ENCODE assay signal across 14 mouse cellular contexts in genomic region chrX:60898641-60899040, GRCm38 (mm10). TPM values are rescaled to one million over a fixed set of nuclear protein-coding genes. Genes with fewer than 3 reads are reported as not detected.
A peak's percentile ranks its signal among the peaks of the same experiment; 100 is the strongest.
DNase-seq lines count a peak whose midpoint lies in the region; ATAC-seq and TF ChIP-seq lines count a peak whose summit lies in the region.
"Had no signal": no experiment of that assay in that cellular context is flagged by ENCODE, and none has a peak within 500 bp of the region (broad histone marks: within the 10 kb centered on the region; RNA-seq: fewer than 3 reads in every experiment).

No protein-coding gene starts in this region.

- H3K9ac ChIP-seq in intestine, embryonic 14.5 days (ENCODE audit: low read length) = no peak overlapping the region
- no peak overlapping the region for H3K9ac ChIP-seq in intestine, postnatal 0 days (ENCODE audit: low read depth, low read length)
- 0 out of 2 replicates have a peak overlapping the region, but pooled peaks have one; percentile 29 for H3K9ac ChIP-seq in forebrain, embryonic 14.5 days (ENCODE audit: low read length)
- no peak overlapping the region for H3K9ac ChIP-seq in limb, embryonic 11.5 days (ENCODE audit: low read length)
- no peak overlapping the region for H3K9ac ChIP-seq in neural tube, embryonic 14.5 days (replicated peaks; ENCODE audit: low read depth, low read length)
- H3K9ac ChIP-seq: lung, embryonic 15.5 days had no signal

- DNase-seq in intestine, embryonic 14.5 days (ENCODE audit: low spot score) = peak; percentile 58
- DNase-seq in forebrain, embryonic 14.5 days (ENCODE audit: low spot score) = no peak
- DNase-seq in limb, embryonic 11.5 days (ENCODE audit: low spot score) = peak; percentile 43
- no peak for DNase-seq in adrenal gland, adult (ENCODE audit: inconsistent age in 2 of 2, low spot score in 1 of 2)
- no peak for DNase-seq in adrenal gland, postnatal 36 days
- DNase-seq in thymus, postnatal 36 days = no peak
- DNase-seq: cerebellum, adult 9-10 months; gastrocnemius, postnatal 14 days had no signal

- peaks cover 83% of the 10 kb centered on the region for H3K27me3 ChIP-seq in intestine, embryonic 14.5 days (replicated peaks; ENCODE audit: control insufficient read depth, insufficient read depth, low read length)
- H3K27me3 ChIP-seq in intestine, postnatal 0 days (replicated peaks; ENCODE audit: control insufficient read depth, insufficient read depth, low read length) = peaks cover 47% of the 10 kb centered on the region
- no peaks in the 10 kb centered on the region for H3K27me3 ChIP-seq in forebrain, embryonic 14.5 days (replicated peaks; ENCODE audit: control insufficient read depth, insufficient read depth, low read length)
- H3K27me3 ChIP-seq in limb, embryonic 11.5 days (ENCODE audit: control insufficient read depth, insufficient read depth, low read length) = peaks cover 47% of the 10 kb centered on the region
- H3K27me3 ChIP-seq in neural tube, embryonic 14.5 days (ENCODE audit: control insufficient read depth, insufficient read depth, low read length) = no peaks in the 10 kb centered on the region

- no peak overlapping the region for H3K27ac ChIP-seq in intestine, embryonic 14.5 days (ENCODE audit: low read depth)
- no peak overlapping the region for H3K27ac ChIP-seq in intestine, postnatal 0 days (ENCODE audit: low read depth, low read length)
- H3K27ac ChIP-seq in forebrain, embryonic 14.5 days (ENCODE audit: low read depth, low read length) = no peak overlapping the region
- H3K27ac ChIP-seq in limb, embryonic 11.5 days (replicated peaks; ENCODE audit: low read depth, low read length) = no peak overlapping the region
- no peak overlapping the region for H3K27ac ChIP-seq in neural tube, embryonic 14.5 days (ENCODE audit: low read depth, low read length)
- H3K27ac ChIP-seq: layer of hippocampus, adult 2 months; lung, embryonic 15.5 days had no signal

- H3K9me3 ChIP-seq in intestine, embryonic 14.5 days (ENCODE audit: control insufficient read depth, low read length) = no peaks in the 10 kb centered on the region
- H3K9me3 ChIP-seq in intestine, postnatal 0 days (ENCODE audit: control insufficient read depth) = no peaks in the 10 kb centered on the region
- no peaks in the 10 kb centered on the region for H3K9me3 ChIP-seq in forebrain, embryonic 14.5 days (replicated peaks; ENCODE audit: control insufficient read depth, low read length)
- no peaks in the 10 kb centered on the region for H3K9me3 ChIP-seq in limb, embryonic 11.5 days (ENCODE audit: control insufficient read depth, low read length)
- H3K9me3 ChIP-seq in neural tube, embryonic 14.5 days (ENCODE audit: control insufficient read depth, low read length) = no peaks in the 10 kb centered on the region
- H3K9me3 ChIP-seq: lung, embryonic 15.5 days had no signal

- no peak for TF ChIP-seq CTCF in intestine, postnatal 0 days (IDR thresholded peaks at IDR 0.05; ENCODE audit: low read depth)

- no peak overlapping the region for H3K4me3 ChIP-seq in intestine, embryonic 14.5 days (ENCODE audit: low read depth, low read length)
- no peak overlapping the region for H3K4me3 ChIP-seq in intestine, postnatal 0 days (ENCODE audit: low read depth, low read length)
- H3K4me3 ChIP-seq in forebrain, embryonic 14.5 days (ENCODE audit: low read depth, low read length) = no peak overlapping the region; the same call in 1 of the 2 replicates
- H3K4me3 ChIP-seq in limb, embryonic 11.5 days (ENCODE audit: low read depth, low read length) = no peak overlapping the region
- H3K4me3 ChIP-seq in neural tube, embryonic 14.5 days (ENCODE audit: low read depth, low read length) = no peak overlapping the region
- H3K4me3 ChIP-seq: layer of hippocampus, adult 2 months; lung, embryonic 15.5 days had no signal

- no peaks in the 10 kb centered on the region for H3K36me3 ChIP-seq in intestine, embryonic 14.5 days (ENCODE audit: control insufficient read depth, insufficient read depth, low read length)
- no peaks in the 10 kb centered on the region for H3K36me3 ChIP-seq in intestine, postnatal 0 days (ENCODE audit: control insufficient read depth, insufficient read depth)
- no peaks in the 10 kb centered on the region for H3K36me3 ChIP-seq in forebrain, embryonic 14.5 days (ENCODE audit: control insufficient read depth, insufficient read depth, low read length)
- no peaks in the 10 kb centered on the region for H3K36me3 ChIP-seq in limb, embryonic 11.5 days (ENCODE audit: control insufficient read depth, insufficient read depth, low read length)
- no peaks in the 10 kb centered on the region for H3K36me3 ChIP-seq in neural tube, embryonic 14.5 days (ENCODE audit: control insufficient read depth, insufficient read depth, low read length)
- H3K36me3 ChIP-seq: lung, embryonic 15.5 days had no signal

- ATAC-seq in intestine, embryonic 14.5 days (replicated peaks; ENCODE audit: low FRiP score, low TSS enrichment, low read depth) = no peak
- no peak for ATAC-seq in intestine, postnatal 0 days
- ATAC-seq in forebrain, embryonic 14.5 days = no peak
- ATAC-seq in limb, embryonic 11.5 days (ENCODE audit: insufficient number of reproducible peaks, low FRiP score, low TSS enrichment, low read depth) = no peak
- ATAC-seq in neural tube, embryonic 14.5 days (ENCODE audit: low read depth) = no peak
- ATAC-seq: intestine, embryonic 16.5 days had no signal

- H3K4me2 ChIP-seq in intestine, embryonic 14.5 days (ENCODE audit: low read length) = no peak overlapping the region
- H3K4me2 ChIP-seq in intestine, postnatal 0 days (replicated peaks; ENCODE audit: low read depth) = no peak overlapping the region
- H3K4me2 ChIP-seq in forebrain, embryonic 14.5 days (ENCODE audit: low read length) = peak overlapping the region; percentile 40
- no peak overlapping the region for H3K4me2 ChIP-seq in limb, embryonic 11.5 days (ENCODE audit: low read depth, severe bottlenecking)
- 0 out of 2 replicates have a peak overlapping the region, but pooled peaks have one; percentile 24 for H3K4me2 ChIP-seq in neural tube, embryonic 14.5 days (ENCODE audit: low read depth, low read length)
- H3K4me2 ChIP-seq: lung, embryonic 15.5 days had no signal

- 3% methylated on average over 18 of the region's 18 CpGs for WGBS in intestine, embryonic 14.5 days
- WGBS in intestine, postnatal 0 days = 16% methylated on average over 18 of the region's 18 CpGs
- 17% methylated on average over 18 of the region's 18 CpGs for WGBS in forebrain, embryonic 14.5 days
- 16% methylated on average over 18 of the region's 18 CpGs for WGBS in limb, embryonic 11.5 days
- 7% methylated on average over 18 of the region's 18 CpGs for WGBS in neural tube, embryonic 14.5 days

- no peaks in the 10 kb centered on the region for H3K4me1 ChIP-seq in intestine, embryonic 14.5 days (replicated peaks; ENCODE audit: control insufficient read depth, insufficient read depth, low read length)
- H3K4me1 ChIP-seq in intestine, postnatal 0 days (replicated peaks; ENCODE audit: control insufficient read depth, insufficient read depth, low read length) = no peaks in the 10 kb centered on the region
- H3K4me1 ChIP-seq in forebrain, embryonic 14.5 days (ENCODE audit: control insufficient read depth, insufficient read depth, low read length) = 0 out of 2 replicates have a peak, but pooled peaks cover 2% of the 10 kb centered on the region
- no peaks in the 10 kb centered on the region for H3K4me1 ChIP-seq in limb, embryonic 11.5 days (ENCODE audit: control insufficient read depth, insufficient read depth, low read length)
- H3K4me1 ChIP-seq in neural tube, embryonic 14.5 days (ENCODE audit: control insufficient read depth, insufficient read depth, low read length) = no peaks in the 10 kb centered on the region
- H3K4me1 ChIP-seq: lung, embryonic 15.5 days had no signal

RNA-seq across cellular contexts. Expression of gene Sox3, which starts 5.4 kb away (rescaled TPM):
- not detected in 2 replicates for polyA plus RNA-seq in intestine, embryonic 14.5 days (2014; fragmentation: Nextera tagmentation; extraction: Ambion mirVana)
- polyA plus RNA-seq in intestine, postnatal 0 days (2015; fragmentation: Nextera tagmentation; extraction: Ambion mirVana) = 0.07 and 0.10 TPM in 2 replicates
- 2.4 and 3.4 TPM in 2 replicates for polyA plus RNA-seq in forebrain, embryonic 14.5 days (2014; fragmentation: Nextera tagmentation; extraction: Ambion mirVana)
- 0.14 TPM in 1 of 2 replicates, not detected in the other for polyA plus RNA-seq in limb, embryonic 11.5 days (2014; fragmentation: Nextera tagmentation; extraction: Ambion mirVana)
- polyA plus RNA-seq in neural tube, embryonic 14.5 days (2014; fragmentation: Nextera tagmentation; extraction: Ambion mirVana) = 0.58 and 0.67 TPM in 2 replicates
- not detected for total RNA-seq in adrenal gland, postnatal 36 days (2021)
- total RNA-seq: gastrocnemius, postnatal 14 days; monocyte, adult 5-6 weeks had no signal
- polyA plus RNA-seq: intestine, embryonic 16.5 days; lung, embryonic 15.5 days had no signal

Comparison
In these comparisons a context has a peak if more than half of its experiments do, and no peak if none do; other contexts are left out.
1. DNase-seq: peak in intestine, embryonic 14.5 days (single experiment) and limb, embryonic 11.5 days (single experiment); none in forebrain, embryonic 14.5 days (single experiment), adrenal gland, adult (0 of 2), adrenal gland, postnatal 36 days (0 of 2) and thymus, postnatal 36 days (0 of 2).
2. H3K4me2 ChIP-seq: peak in forebrain, embryonic 14.5 days (single experiment) and neural tube, embryonic 14.5 days (single experiment); none in intestine, embryonic 14.5 days (single experiment), intestine, postnatal 0 days (single experiment) and limb, embryonic 11.5 days (single experiment).